Mouse (Mus musculus) forebrain, postnatal 0 days (tissue): Measurements from ENCODE around the gene Prkg1. TPM values are rescaled to one million over a fixed set of nuclear protein-coding genes. Genes with fewer than 3 reads are reported as not detected.

Source experiments
- ATAC-seq: fragments of 200-750 bp; cut with Nextera tagmentation; 2 replicates; pipeline ENCODE4 v1.8.0; 2017; ENCODE audit warnings: mild to moderate bottlenecking, moderate library complexity
- DNase-seq: peaks from one replicate; pipeline ENCODE4 v3.0.0-alpha.2; 2015
- H3K27ac ChIP-seq: fragments of 300-500 bp; sonication (generic); 2 replicates; pipeline ENCODE4 v1.5.1; 2014; ENCODE audit warnings: low read depth, mild to moderate bottlenecking, antibody characterized with exemption, low read length, moderate library complexity, mixed read lengths
- H3K27me3 ChIP-seq: fragments of 300-500 bp; sonication (generic); 2 replicates; pipeline ENCODE4 v1.6.1; 2014; ENCODE audit warnings: mild to moderate bottlenecking, low read length, mixed read lengths; ENCODE audit not compliant: insufficient read depth
- H3K36me3 ChIP-seq: fragments of 300-500 bp; sonication (generic); 2 replicates; pipeline ENCODE4 v1.6.1; 2014; ENCODE audit warnings: mild to moderate bottlenecking, moderate library complexity; ENCODE audit not compliant: insufficient read depth
- H3K4me1 ChIP-seq: fragments of 300-500 bp; sonication (generic); 2 replicates; pipeline ENCODE4 v1.6.1; 2014; ENCODE audit warnings: antibody characterized with exemption; ENCODE audit not compliant: insufficient read depth
- H3K4me2 ChIP-seq: fragments of 300-500 bp; sonication (generic); 2 replicates; pipeline ENCODE4 v1.6.1; 2014; ENCODE audit warnings: low read depth, mild to moderate bottlenecking, moderate library complexity
- H3K4me3 ChIP-seq: fragments of 300-500 bp; sonication (generic); 2 replicates; pipeline ENCODE4 v1.5.1; 2014; ENCODE audit warnings: low read depth, low read length, mixed read lengths
- H3K9ac ChIP-seq: fragments of 300-500 bp; sonication (generic); 2 replicates; pipeline ENCODE4 v1.6.1; 2014; ENCODE audit warnings: mild to moderate bottlenecking
- H3K9me3 ChIP-seq: fragments of 300-500 bp; sonication (generic); 2 replicates; pipeline ENCODE4 v1.6.1; 2016; ENCODE audit warnings: low read length
- CTCF ChIP-seq: sonication (generic); IDR thresholded peaks from 2 replicates; pipeline ENCODE4 v1.5.1; 2016; ENCODE audit warnings: antibody characterized with exemption, control low read depth, low read depth
- WGBS: fragments of 180-500 bp; shearing (Covaris S2); extraction: QIAGEN DNeasy Blood & Tissue Kit; methylation state at CpG from one replicate; pipeline ENCODE4 v1.1.7; 2014; 5-methylcytosine and 5-hydroxymethylcytosine counted together
- polyA plus RNA-seq: library from polyadenylated mRNA; unstranded; fragments of >200 nt; fragmentation: Nextera tagmentation; extraction: Ambion mirVana; gene quantifications from 2 replicates; pipeline ENCODE4 v1.2.1, GENCODE M21; 2015
- total RNA-seq: library from RNA; depleted of rRNA; stranded (reverse); fragments of >200 nt; gene quantifications from 2 replicates; pipeline ENCODE4 v1.2.3, GENCODE M21; 2014

The Prkg1 gene
- total and polyA plus RNA-seq, 2 experiments from 2014 or later: 3.2 to 9.9 TPM

GRCm38 (mm10) chr19:31076106-31076505, 688.7 kb downstream of the Prkg1 start:
- no peak overlapping the region for H3K27ac ChIP-seq
- no peaks in the 10 kb centered on the region for H3K36me3 ChIP-seq
- H3K27me3 ChIP-seq: no peaks in the 10 kb centered on the region
- DNase-seq (no peak), ATAC-seq (no peak)
- TF ChIP-seq CTCF: no peak
- H3K9me3 ChIP-seq: no peaks in the 10 kb centered on the region
- H3K4me2 ChIP-seq: no peak overlapping the region
- 88% methylated on average over 4 of the region's 4 CpGs for WGBS
- H3K9ac ChIP-seq: no peak overlapping the region
- H3K4me3 ChIP-seq: no peak overlapping the region
- H3K4me1 ChIP-seq: peaks cover 4% of the 10 kb centered on the region; the same call in 1 of the 2 replicates

GRCm38 (mm10) chr19:31074717-31075063, 690.1 kb downstream of the Prkg1 start:
- no peaks in the 10 kb centered on the region for H3K36me3 ChIP-seq
- no peak overlapping the region for H3K9ac ChIP-seq
- no peaks in the 10 kb centered on the region for H3K27me3 ChIP-seq
- peaks cover 4% of the 10 kb centered on the region; the same call in 1 of the 2 replicates for H3K4me1 ChIP-seq
- H3K27ac ChIP-seq: no peak overlapping the region
- no peak for TF ChIP-seq CTCF
- DNase-seq: peak; percentile 3
- WGBS: 6% methylated on average over 3 of the region's 3 CpGs
- no peaks in the 10 kb centered on the region for H3K9me3 ChIP-seq
- ATAC-seq: peak; percentile 14; the same call in 1 of the 2 replicates
- H3K4me2 ChIP-seq: peak overlapping the region; percentile 38
- H3K4me3 ChIP-seq: no peak overlapping the region

GRCm38 (mm10) chr19:31073959-31074716, 690.7 kb downstream of the Prkg1 start:
- Histone ChIP-seq H3K4me2 (peak overlapping the region; percentile 38), H3K36me3 (no peaks in the 10 kb centered on the region), H3K27ac (no peak overlapping the region), H3K4me3 (no peak overlapping the region), H3K4me1 (peaks cover 4% of the 10 kb centered on the region; the same call in 1 of the 2 replicates), H3K9ac (no peak overlapping the region; the same call in 1 of the 2 replicates), H3K27me3 (no peaks in the 10 kb centered on the region), H3K9me3 (no peaks in the 10 kb centered on the region)
- DNase-seq (peak; percentile 29), ATAC-seq (peak; percentile 43)
- TF ChIP-seq CTCF: no peak
- WGBS: 30% methylated on average over 24 of the region's 24 CpGs

- H3K4me2 ChIP-seq: no peak overlapping the region
- H3K4me3 ChIP-seq: no peak overlapping the region
- no peaks in the 10 kb centered on the region for H3K4me1 ChIP-seq
- ATAC-seq: no peak
- H3K9me3 ChIP-seq: no peaks in the 10 kb centered on the region
- no peak overlapping the region for H3K27ac ChIP-seq
- H3K9ac ChIP-seq: no peak overlapping the region
- WGBS: 87% methylated on average over 11 of the region's 11 CpGs
- H3K27me3 ChIP-seq: no peaks in the 10 kb centered on the region
- DNase-seq: no peak
- no peaks in the 10 kb centered on the region for H3K36me3 ChIP-seq
- TF ChIP-seq CTCF: no peak
Observed at GRCm38 (mm10) chr19:31065206-31065781, 699.5 kb downstream of the Prkg1 start.

GRCm38 (mm10) chr19:31064740-31065139, 700.1 kb downstream of the Prkg1 start:
- Histone ChIP-seq H3K4me2 (no peak overlapping the region), H3K9me3 (no peaks in the 10 kb centered on the region), H3K9ac (no peak overlapping the region), H3K27me3 (no peaks in the 10 kb centered on the region), H3K4me1 (no peaks in the 10 kb centered on the region), H3K27ac (no peak overlapping the region), H3K4me3 (no peak overlapping the region), H3K36me3 (no peaks in the 10 kb centered on the region)
- ATAC-seq (no peak), DNase-seq (no peak)
- WGBS: 89% methylated on average over 1 of the region's 1 CpGs
- TF ChIP-seq CTCF: no peak

- H3K4me1 ChIP-seq: no peaks in the 10 kb centered on the region
- H3K27me3 ChIP-seq: no peaks in the 10 kb centered on the region
- no peak overlapping the region for H3K4me3 ChIP-seq
- no peaks in the 10 kb centered on the region for H3K36me3 ChIP-seq
- TF ChIP-seq CTCF: 0 out of 2 replicates have a peak, but pooled peaks have one; percentile 22
- H3K9ac ChIP-seq: no peak overlapping the region
- H3K9me3 ChIP-seq: no peaks in the 10 kb centered on the region
- no peak overlapping the region for H3K27ac ChIP-seq
- WGBS: 96% methylated on average over 4 of the region's 4 CpGs
- no peak for DNase-seq
- ATAC-seq: no peak
- no peak overlapping the region for H3K4me2 ChIP-seq
Observed at GRCm38 (mm10) chr19:31046601-31047000, 718.2 kb downstream of the Prkg1 start.

GRCm38 (mm10) chr19:31040948-31041847, 723.6 kb downstream of the Prkg1 start:
- H3K9me3 ChIP-seq: no peaks in the 10 kb centered on the region
- H3K9ac ChIP-seq: no peak overlapping the region
- no peak overlapping the region for H3K4me2 ChIP-seq
- H3K4me1 ChIP-seq: no peaks in the 10 kb centered on the region
- ATAC-seq (no peak), DNase-seq (no peak)
- H3K4me3 ChIP-seq: no peak overlapping the region
- WGBS: 57% methylated on average over 2 of the region's 2 CpGs
- no peaks in the 10 kb centered on the region for H3K36me3 ChIP-seq
- H3K27ac ChIP-seq: no peak overlapping the region
- TF ChIP-seq CTCF: no peak
- no peaks in the 10 kb centered on the region for H3K27me3 ChIP-seq
